Mouse (Mus musculus): Measurements from ENCODE around the gene Rsph3b. TPM values are rescaled to one million over a fixed set of nuclear protein-coding genes. Genes with fewer than 3 reads are reported as not detected.

Gene Rsph3b
- 51.5 and 53.8 TPM in 2 replicates for polyA plus RNA-seq (2012; rRNA removed)

DNA sequence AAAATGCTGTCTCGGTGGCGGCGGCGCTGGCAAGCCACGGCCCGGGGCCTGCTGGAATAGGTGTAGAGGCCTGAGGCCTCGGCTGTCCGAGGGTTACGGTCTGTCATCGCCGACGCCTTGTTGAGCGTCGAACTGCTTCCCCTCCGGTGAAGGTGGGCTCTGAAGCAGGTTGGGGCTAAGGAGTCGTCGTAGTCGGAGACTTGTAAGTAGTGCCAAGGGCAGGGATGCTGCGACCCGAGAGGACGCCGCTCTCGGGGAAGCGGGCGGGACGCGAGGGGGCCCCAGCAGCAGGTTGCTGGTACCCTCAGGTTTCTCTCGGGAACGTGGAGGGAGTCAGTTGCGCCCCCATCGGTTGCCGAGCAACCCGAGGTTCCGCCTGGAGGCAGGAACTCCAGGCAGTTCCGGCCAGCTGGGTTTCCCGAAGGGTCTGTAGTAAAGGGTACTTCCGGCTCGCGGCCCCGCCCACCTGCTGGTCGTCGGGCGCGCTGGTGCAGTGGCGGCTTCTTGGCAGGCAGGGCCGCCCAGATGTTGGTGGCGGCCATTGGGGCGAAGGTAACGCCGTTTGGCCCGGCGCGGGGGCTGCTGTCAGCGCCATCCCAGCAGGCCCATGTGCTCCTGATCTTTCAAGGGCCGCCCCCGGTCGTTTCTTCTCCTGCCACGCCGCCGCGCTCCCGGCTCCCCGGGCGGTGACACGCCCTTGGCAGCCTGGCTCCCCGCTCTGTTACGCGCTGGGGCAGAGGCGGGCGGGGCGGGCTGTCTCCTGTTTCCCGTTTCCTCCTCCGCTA is at the start of gene Rsph3b:
TSS of gene Rsph3b (minus strand) at position 699 of the 785 bp plus-strand sequence.

DNA sequence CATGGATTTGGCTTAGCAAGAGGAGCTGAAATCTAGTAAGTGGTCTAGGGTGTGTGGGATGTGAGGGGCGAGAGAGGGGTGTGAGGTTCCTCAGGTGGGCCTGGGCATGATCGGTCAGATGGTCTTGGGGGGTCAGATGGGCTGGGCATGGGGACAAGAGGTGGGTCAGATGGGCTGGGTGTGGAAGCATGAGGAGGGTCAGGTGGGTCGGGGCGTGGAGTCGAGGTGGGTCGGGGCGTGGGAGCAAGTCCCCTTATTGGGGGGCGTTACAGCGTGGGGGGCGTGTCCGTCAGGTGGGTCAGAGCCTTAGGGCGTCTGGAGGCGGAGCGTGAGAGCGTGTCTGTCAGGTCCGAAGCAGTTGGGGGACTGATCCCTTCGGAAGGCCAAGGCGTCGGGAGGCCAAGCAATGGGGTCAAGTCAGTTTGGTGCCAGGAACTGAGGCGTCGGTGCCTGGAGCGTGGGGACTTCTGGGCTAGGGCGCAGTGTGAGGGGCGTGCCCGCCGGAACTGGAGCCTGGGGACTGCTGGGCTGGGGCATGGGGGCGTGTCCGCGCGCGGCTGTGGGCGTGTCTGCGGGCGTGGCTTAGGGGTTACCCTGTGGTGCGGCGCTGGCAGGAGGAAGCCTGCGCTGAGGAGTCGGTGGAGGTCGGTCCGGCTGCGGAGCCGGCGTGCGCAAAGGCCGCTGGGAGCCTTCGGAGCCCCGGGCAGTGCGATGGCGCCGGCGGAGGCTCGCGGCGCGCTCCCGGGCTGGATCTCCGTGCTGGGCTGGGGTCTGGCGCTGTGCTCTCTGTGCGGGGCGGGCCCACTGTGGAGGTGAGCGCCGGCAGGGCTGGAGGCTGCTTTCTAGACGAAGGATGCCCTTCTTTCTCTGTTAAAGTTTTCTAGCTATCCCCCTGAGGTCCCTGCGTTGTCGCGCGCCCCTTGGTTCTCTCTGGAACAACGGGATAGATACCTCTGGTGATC is 30.1 kb upstream of the Rsph3b start, which contains the start of gene Gm49721:
TSS of gene Gm49721 (plus strand) at position 618 of the 962 bp plus-strand sequence.

DNA sequence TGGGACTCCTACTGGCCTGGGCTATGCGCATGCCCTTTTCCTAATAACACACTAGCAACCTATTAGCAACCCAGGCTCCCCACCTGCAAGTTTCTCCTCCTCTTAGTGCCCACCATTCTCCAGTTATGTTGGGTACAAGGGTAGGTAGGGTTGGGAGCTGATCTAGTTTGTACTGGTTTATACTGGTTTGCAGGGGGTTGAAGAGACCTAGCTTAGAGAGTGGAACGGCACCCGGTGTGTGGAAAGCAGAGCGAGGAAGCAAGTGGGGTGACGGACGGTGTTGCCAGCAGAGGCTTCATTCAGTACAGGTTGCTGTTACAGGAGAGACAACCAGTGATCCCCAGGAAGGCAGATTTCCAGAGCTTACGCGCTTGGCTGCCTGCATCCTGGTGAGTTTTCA is 21.9 kb upstream of the Rsph3b start, which contains the start of gene Rnaset2b:
TSS of gene Rnaset2b (plus strand) at position 301 of the 400 bp plus-strand sequence.

DNA sequence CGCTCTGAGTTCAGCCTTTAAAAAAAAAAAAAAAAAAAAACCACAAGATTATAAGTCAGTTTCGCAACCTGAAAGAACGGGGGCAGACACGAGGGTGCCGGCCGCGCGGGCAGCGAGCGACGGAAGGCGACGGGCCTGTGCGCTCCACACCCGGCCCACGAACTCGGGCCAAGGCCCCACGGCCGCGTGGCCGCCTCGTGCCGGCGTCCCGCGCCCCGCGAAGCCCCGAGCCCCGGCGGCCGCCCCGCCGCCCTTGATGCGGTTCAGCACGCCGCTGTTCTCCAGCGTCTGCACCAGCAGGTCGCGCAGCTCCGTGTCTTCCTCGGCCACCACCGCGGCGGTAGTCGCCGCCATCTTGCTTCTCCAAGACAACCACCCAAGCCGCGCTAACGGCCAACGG is 12.3 kb upstream of the Rsph3b start, which contains the start of gene Tagap1:
TSS of gene Tagap1 (minus strand) at position 381 of the 400 bp plus-strand sequence.

Other genes with a start within 250 kb of the Rsph3b start
- 57.5 and 73.1 TPM in 2 replicates for gene Ezr, start 165.9 kb downstream of the Rsph3b start, polyA plus RNA-seq (2012; rRNA removed)
- 19.3 and 22.8 TPM in 2 replicates for gene Tagap1, start 12.5 kb upstream of the Rsph3b start, polyA plus RNA-seq (2012; rRNA removed)
- 79.7 and 96.2 TPM in 2 replicates for gene Rnaset2b, start 22.0 kb upstream of the Rsph3b start, polyA plus RNA-seq (2012; rRNA removed)
- 1.7 and 2.8 TPM in 2 replicates for gene Gm49721, start 30.2 kb upstream of the Rsph3b start, polyA plus RNA-seq (2012; rRNA removed)
- not detected in 2 replicates for gene Gm1604a, start 76.9 kb upstream of the Rsph3b start, polyA plus RNA-seq (2012; rRNA removed)
- gene Rps6ka2, start 221.4 kb upstream of the Rsph3b start, polyA plus RNA-seq (2012; rRNA removed) = 37.6 and 53.2 TPM in 2 replicates

Measured in ovary, adult 2 months (tissue).